Mouse (Mus musculus) common myeloid progenitor, adult 5-6 weeks (primary cell): ENCODE results near the gene Traf3ip3. TPM values are rescaled to one million over a fixed set of nuclear protein-coding genes. Genes with fewer than 3 reads are reported as not detected.

ENCODE experiments used
- ATAC-seq: replicated peaks from 2 replicates; pipeline ENCODE4 v1.8.0; 2016; ENCODE audit warnings: low read depth, mild to moderate bottlenecking, moderate TSS enrichment, inconsistent platforms; ENCODE audit not compliant: poor library complexity, severe bottlenecking
- total RNA-seq: library from RNA; stranded (forward); fragments of 200-1000, 187-1606 nt; gene quantifications from 2 replicates; pipeline ENCODE4 v1.2.3, GENCODE M21; 2017

The Traf3ip3 gene
- 36.7 and 65.1 TPM in 2 replicates for total RNA-seq

- peak; percentile 91 for ATAC-seq
These were observed at the start of gene Traf3ip3 for GRCm38 (mm10) chr1:193201383-193201778. Gene Traf3ip3, minus strand, starts transcription at chr1:193201703.

GRCm38 (mm10) chr1:193250026-193250425, 48.5 kb upstream of the Traf3ip3 start:
- ATAC-seq = no peak

DNA sequence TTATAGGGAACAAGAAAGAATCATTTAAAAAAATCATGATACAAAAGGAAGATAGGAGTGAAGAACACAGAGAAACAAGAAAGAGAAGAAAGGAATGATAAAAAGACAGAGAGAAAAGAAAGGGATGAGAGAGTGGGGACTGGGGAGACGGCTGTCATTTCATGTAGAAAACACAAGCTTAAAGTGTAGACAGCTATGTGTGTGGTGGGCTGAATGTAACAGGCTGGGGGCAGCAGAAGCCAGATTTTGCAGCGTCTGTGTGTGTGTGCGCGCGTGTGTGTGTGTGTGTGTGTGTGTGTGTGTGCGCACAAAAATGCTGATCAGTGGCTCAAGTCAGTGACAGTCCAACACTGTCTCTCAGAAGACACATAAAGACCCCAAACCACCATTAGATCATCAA, 42.7 kb upstream of the Traf3ip3 start:
- ATAC-seq = no peak

- no peak for ATAC-seq
These were observed 42.2 kb upstream of the Traf3ip3 start for GRCm38 (mm10) chr1:193243571-193244193.

DNA sequence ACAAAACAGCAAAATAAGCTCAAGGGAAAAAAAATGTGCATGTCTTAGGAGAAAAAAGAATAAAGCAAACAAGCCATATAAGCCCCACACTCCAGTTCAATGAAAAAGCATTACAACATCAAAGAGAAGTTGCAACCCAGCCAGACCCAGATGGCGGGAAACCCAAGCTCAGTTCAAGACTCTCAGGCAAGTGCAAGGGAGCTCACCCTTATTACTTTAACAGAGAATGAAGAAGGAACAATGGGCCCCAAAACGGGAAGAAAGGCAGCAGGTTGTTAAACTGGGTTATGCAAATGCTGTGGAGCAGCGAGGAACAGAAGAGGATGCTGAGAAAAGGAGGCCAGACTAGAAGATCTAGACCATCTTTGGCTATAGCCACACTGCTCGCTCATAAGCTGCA, 41.4 kb upstream of the Traf3ip3 start:
- ATAC-seq = peak; percentile 59

DNA sequence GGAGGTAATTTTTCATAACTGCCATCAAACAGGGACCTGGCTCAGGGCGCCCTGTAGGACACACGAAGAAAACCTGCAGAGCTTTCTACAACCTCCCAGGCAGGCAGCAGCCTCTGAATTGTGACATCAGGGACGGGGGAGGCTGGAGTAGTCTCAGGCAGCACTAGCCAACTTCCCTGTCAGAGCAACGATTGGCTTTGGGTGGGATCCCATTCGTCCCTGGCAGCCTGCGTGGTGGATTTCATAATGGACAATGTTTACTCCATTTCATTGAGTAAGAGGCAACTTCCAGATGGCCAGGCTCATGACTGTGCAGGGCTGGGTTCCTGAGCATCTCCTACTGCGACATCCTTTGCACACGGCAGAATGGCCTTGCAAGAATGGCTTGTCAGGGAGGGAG, 40.7 kb upstream of the Traf3ip3 start:
- ATAC-seq = peak; percentile 92

- no peak for ATAC-seq
These were observed 39.9 kb upstream of the Traf3ip3 start for GRCm38 (mm10) chr1:193241436-193241835.

DNA sequence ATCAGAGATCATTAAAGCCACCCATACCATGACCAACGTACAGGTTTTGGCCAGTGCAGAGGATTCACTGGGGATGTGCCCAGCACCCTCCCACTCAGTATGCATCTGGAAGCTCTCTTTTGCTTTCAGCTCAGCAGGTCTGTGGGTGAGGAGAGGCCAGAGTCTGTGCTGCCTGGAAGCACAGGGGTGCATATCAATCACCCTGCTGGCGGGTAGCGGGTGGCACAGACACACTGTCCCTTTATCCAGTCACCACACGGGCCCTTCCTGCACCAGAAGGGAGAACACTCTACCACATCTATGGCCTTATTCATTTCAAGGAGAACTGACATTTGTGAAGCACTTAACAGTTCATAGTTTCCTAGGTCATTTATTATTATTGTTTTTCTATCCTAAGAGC, 36.9 kb upstream of the Traf3ip3 start:
- ATAC-seq = no peak

DNA sequence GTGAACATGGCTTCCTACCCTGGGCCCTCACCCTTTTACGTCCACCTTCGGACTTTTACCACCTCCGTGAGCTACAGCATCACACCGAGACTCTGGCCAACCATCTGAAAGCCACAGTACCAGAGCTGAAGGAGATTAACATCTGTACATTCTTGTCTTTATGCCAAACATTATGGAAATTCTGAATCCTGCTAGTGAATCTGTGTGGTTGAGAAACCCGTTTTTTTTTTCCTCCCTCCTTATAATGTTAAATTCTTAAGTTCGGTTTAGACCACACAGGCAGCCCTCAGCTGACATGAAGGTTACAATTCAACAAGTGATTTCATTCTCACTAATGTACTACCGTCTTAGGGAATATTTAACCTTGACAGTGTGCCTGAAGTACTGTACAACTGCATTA, 33.4 kb upstream of the Traf3ip3 start:
- no peak for ATAC-seq

DNA sequence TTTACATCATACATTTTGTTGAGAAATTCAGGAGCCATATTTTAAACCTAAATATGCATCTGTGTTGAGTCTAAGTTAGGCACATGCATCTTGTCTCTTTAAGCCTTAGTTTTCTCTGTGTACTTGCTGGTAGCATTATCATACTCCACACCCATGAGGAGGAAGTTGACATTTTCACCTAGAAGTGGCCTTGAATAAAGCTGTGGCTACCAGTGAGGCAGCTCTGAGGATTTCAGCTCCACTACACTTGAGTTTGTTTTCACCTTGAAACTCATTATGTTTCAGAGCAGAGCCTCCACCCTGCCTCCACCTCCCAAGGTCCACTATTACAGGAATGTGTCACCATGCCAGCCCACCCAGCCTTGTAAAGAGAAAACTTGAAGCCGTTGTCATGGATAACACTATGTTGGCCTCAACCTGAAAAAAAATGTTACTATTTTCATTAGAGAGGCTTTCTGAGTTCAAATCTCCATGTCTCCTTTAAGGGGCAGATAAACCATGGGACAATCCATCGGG, 32.7 kb upstream of the Traf3ip3 start:
- no peak for ATAC-seq

DNA sequence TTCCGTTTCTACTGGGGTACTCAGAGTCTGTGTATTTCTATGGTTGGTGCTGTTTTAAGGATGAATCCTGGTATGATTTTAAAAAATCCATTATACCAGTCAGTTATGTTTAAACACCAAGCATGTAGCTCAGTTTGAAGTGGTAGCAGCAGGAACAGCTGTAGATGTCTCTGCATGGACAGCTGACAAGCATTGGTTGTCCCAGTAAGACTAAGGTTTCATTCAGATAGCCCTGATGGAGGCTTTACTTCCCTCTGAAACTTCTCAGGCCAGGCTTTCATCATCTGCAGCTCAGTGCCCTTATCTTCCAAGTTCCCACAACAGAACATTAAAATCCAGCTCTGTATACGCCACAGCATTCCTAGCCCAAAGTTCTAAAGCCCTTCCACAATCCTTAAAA, 31.2 kb upstream of the Traf3ip3 start:
- ATAC-seq = no peak

GRCm38 (mm10) chr1:193230935-193231334, 29.4 kb upstream of the Traf3ip3 start:
- peak; percentile 93 for ATAC-seq

GRCm38 (mm10) chr1:193230531-193230930, 29.0 kb upstream of the Traf3ip3 start:
- no peak for ATAC-seq

GRCm38 (mm10) chr1:193229570-193229969, 28.1 kb upstream of the Traf3ip3 start:
- ATAC-seq = no peak

GRCm38 (mm10) chr1:193227537-193227936, 26.0 kb upstream of the Traf3ip3 start:
- ATAC-seq = no peak

DNA sequence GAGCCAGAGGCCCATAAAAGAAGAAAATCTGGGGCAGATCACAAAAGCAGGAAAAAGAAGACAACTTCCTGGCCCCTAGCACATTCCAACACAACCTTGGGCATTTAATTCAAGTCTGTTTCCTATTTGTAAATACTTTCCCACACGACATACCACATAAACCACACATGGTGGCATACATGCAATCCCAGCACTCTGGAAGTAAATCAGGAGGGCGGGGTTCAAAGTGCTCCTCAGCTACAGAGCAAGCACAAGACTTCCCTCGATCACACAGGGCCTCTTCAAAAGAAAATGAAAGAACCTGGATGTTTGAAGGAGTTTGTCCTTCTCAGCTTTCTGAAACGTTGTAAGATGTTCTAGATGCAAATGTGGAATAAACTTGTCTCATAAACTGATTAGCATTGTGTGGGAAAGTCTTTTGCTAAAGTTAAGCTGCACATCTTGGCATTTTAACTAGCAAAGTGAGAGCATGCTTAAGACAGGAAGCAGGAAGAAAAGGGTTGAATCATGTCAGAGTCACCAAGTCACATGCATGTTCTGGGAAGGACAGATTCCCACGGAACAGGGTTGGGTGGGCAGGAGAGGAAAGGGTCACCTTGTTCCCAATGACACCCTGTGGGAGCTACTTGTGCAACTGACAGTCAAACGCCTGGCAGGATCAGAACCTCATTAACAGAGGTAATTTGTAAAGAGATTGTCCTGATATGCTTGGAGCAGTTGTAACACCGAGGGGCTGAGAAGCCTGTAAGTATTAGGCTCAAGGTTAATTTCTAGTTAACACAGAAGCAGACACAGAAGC, 25.4 kb upstream of the Traf3ip3 start:
- no peak for ATAC-seq

DNA sequence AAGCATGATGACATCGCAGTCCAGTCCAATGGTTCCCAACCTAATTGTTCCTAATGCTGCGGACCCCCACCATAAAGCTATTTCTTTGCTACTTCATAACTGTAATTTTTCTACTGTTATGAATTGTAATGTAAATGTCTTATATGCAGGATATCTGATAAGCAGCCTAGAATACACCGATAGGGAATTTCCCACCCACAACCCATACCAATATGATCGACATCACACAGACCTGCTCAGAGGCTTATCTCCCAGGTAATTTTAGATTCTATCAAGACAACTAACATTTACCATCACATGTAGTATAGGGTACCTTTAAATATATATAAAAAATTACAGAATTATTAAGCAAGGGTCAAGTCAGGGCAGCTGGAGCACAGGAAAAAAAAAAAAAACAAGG, 24.6 kb upstream of the Traf3ip3 start:
- ATAC-seq = no peak

GRCm38 (mm10) chr1:193225531-193225930, 24.0 kb upstream of the Traf3ip3 start:
- no peak for ATAC-seq

DNA sequence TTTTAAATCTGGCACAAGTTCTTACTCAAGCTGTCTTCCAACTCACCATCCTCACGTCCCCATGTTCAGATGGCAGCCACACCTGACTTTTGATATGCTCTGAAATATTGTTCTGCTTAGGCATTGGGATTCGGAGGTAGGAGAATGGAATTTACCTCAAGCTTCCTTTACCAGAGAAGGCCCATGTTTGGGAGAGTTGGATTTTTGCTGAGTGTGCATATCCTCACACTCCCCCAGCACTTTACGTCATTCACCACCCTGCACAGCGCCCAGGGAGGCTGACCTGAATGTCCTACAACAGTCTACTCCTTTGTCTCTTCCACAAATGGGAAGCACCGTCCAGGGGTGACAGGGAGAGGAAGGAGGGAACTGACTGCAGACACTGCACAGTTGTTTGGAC, 18.9 kb upstream of the Traf3ip3 start:
- no peak for ATAC-seq

DNA sequence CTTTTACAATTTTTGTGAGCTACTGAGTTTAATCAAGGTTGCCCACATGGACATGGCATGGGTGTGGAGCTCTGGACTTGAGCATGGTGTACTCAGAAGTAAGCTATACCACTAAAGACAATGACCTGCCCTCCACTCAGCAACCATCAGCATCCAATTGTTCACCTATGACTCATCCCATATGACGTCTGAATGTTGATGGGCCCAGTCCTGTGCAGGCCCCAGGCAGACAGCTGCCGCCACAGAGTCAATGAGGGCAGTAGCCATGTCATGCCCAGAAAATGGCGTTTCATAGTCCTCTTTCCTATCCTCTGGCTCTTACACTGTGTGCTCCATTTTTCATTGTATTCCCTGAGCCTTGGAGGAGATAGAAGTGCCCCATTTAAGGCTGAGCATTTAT, 14.5 kb upstream of the Traf3ip3 start:
- no peak for ATAC-seq

- no peak for ATAC-seq
These were observed 12.6 kb upstream of the Traf3ip3 start for GRCm38 (mm10) chr1:193214053-193214452.

DNA sequence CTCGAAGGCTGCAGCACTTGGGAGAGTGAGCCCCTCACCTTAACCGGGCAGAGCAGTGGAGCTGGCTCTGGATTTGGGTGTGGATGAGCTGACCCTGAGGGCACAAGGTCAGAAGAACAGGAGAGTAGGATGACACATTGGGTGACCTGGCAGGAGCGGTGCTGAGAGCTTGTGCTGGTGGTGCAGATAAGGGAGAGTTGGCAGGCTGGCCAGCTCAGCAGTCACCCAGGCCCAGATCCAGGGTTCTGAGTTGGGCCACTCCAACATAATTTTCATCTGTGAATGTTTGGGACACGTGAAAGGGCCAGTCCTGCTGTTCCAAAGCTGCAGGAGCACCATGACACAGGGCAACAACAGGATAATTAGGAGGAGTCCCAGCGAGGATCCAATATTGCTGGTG, 9.9 kb upstream of the Traf3ip3 start:
- ATAC-seq = no peak
